In the genomic region with DNA sequence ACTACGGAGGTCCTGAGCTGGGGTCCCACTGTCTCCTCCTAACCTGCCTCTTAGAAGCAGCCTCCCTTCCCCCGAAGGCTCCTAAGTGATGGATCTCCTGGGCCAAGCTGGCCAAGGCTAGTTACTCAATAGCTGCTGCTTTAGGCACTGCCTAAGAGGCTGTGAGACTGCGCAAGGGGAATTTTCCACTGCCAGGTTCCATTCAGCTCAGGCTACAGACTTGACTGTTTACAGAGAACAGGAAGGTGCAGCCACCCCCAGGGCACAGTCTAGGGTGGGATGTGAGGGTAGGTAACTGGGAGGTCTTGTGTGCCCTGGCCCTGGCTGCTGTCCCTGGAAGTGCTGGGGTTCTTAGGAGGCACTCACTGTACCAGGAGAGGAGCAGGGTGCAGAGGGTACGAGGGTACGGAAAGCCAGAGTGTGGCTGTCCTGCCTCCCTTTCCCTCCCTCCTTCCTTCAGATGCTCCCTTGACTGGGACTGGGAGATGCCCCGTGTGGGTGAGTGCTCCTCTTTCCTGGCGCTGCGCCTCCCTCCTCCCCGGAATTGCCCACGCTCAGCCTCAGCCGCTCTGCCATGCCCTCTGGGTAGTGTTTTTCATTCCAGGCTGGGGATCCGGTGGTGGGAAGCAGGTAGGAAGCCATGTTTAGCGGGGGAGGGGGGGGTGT, we compare ENCODE assay signal across 8 mouse cellular contexts.
A peak's percentile ranks its signal among the peaks of the same experiment; 100 is the strongest.
DNase-seq lines count a peak whose midpoint lies in the region; ATAC-seq lines count a peak whose summit lies in the region.

No protein-coding gene starts in this region.

- no peaks in the 10 kb centered on the region for H3K36me3 ChIP-seq in intestine, embryonic 16.5 days (ENCODE audit: control insufficient read depth, insufficient read depth, low read length)
- H3K36me3 ChIP-seq in neural tube, embryonic 12.5 days, result no peaks in the 10 kb centered on the region

- WGBS in intestine, embryonic 16.5 days, result 18% methylated on average over 13 of the region's 13 CpGs
- 30% methylated on average over 13 of the region's 13 CpGs for WGBS in neural tube, embryonic 12.5 days

- H3K9me3 ChIP-seq in intestine, embryonic 16.5 days (ENCODE audit: control insufficient read depth, low read length), result no peaks in the 10 kb centered on the region
- no peaks in the 10 kb centered on the region for H3K9me3 ChIP-seq in neural tube, embryonic 12.5 days

- no peaks in the 10 kb centered on the region for H3K27me3 ChIP-seq in intestine, embryonic 16.5 days (replicated peaks; ENCODE audit: control insufficient read depth, insufficient read depth, low read length)
- no peaks in the 10 kb centered on the region; the same call in 1 of the 2 replicates for H3K27me3 ChIP-seq in neural tube, embryonic 12.5 days (replicated peaks)

- intact Hi-C loops in left cerebral cortex, postnatal 4 days (cut with DNase I), result no loop called here

- H3K4me2 ChIP-seq in intestine, embryonic 16.5 days (ENCODE audit: low read depth, low read length), result peak overlapping the region; percentile 30; the same call in 1 of the 2 replicates
- peak overlapping the region; percentile 40 for H3K4me2 ChIP-seq in neural tube, embryonic 12.5 days (replicated peaks)

- H3K9ac ChIP-seq in intestine, embryonic 16.5 days (ENCODE audit: low read depth, low read length), result no peak overlapping the region
- 0 out of 2 replicates have a peak overlapping the region, but pooled peaks have one; percentile 13 for H3K9ac ChIP-seq in neural tube, embryonic 12.5 days

- H3K4me1 ChIP-seq in intestine, embryonic 16.5 days (ENCODE audit: control insufficient read depth, insufficient read depth, low read length), result peaks cover 7% of the 10 kb centered on the region
- H3K4me1 ChIP-seq in neural tube, embryonic 12.5 days, result peaks cover 12% of the 10 kb centered on the region

- H3K4me3 ChIP-seq in intestine, embryonic 16.5 days (ENCODE audit: low read length), result no peak overlapping the region
- no peak overlapping the region for H3K4me3 ChIP-seq in neural tube, embryonic 12.5 days

- ATAC-seq in intestine, embryonic 16.5 days, result peak; percentile 28; the same call in 1 of the 2 replicates
- no peak for ATAC-seq in neural tube, embryonic 12.5 days (ENCODE audit: low FRiP score, low read depth)

- H3K27ac ChIP-seq in intestine, embryonic 16.5 days (ENCODE audit: low read length), result no peak overlapping the region
- H3K27ac ChIP-seq in neural tube, embryonic 12.5 days, result no peak overlapping the region

- DNase-seq in heart, adult 11 months, result peak; percentile 94
- no peak for DNase-seq in heart, postnatal 4 days
- DNase-seq in cerebellum, adult 11 months, result peak; percentile 69
- peak; percentile 30 for DNase-seq in gastrocnemius, postnatal 25 days
- peak; percentile 27 for DNase-seq in left cerebral cortex, postnatal 4 days
- DNase-seq in spleen, adult 12 weeks (ENCODE audit: low spot score), result no peak

Comparison
In these comparisons a context has a peak if more than half of its experiments do, and no peak if none do; other contexts are left out.
1. DNase-seq: peak in heart, adult 11 months (single experiment), cerebellum, adult 11 months (single experiment), gastrocnemius, postnatal 25 days (single experiment) and left cerebral cortex, postnatal 4 days (single experiment); none in heart, postnatal 4 days (single experiment) and spleen, adult 12 weeks (single experiment).